Mouse (Mus musculus): ENCODE data around the gene Hba-a1.
"Not testable (repeated sequence)": the region's sequence is repeated elsewhere in the genome, so short reads cannot be mapped to it uniquely, and the experiment has no call there.

Gene Hba-a1

GRCm38 (mm10) chr11:32283091-32283777, at the start of gene Hba-a1:
Hba-a1 (plus strand) TSS chr11:32283511.
- DNase-seq, result not testable (repeated sequence)

- DNase-seq, result no peak
These were observed 49.4 kb upstream of the Hba-a1 start for GRCm38 (mm10) chr11:32233895-32234294.

- no peak for DNase-seq
These were observed 48.4 kb upstream of the Hba-a1 start for GRCm38 (mm10) chr11:32234816-32235485.

- DNase-seq, result peak; percentile 82
These were observed 47.7 kb upstream of the Hba-a1 start for GRCm38 (mm10) chr11:32235646-32236045.

GRCm38 (mm10) chr11:32236132-32236531, 47.2 kb upstream of the Hba-a1 start:
- DNase-seq, result no peak

- DNase-seq, result peak; percentile 65
These were observed 46.5 kb upstream of the Hba-a1 start for GRCm38 (mm10) chr11:32236712-32237410.

GRCm38 (mm10) chr11:32237411-32237795, 45.9 kb upstream of the Hba-a1 start:
- no peak for DNase-seq

- DNase-seq, result peak; percentile 85
These were observed 45.0 kb upstream of the Hba-a1 start for GRCm38 (mm10) chr11:32238093-32238860.

GRCm38 (mm10) chr11:32241391-32241790, 41.9 kb upstream of the Hba-a1 start:
- no peak for DNase-seq

GRCm38 (mm10) chr11:32242209-32242608, 41.1 kb upstream of the Hba-a1 start:
- DNase-seq, result no peak

- no peak for DNase-seq
These were observed 39.9 kb upstream of the Hba-a1 start for GRCm38 (mm10) chr11:32243205-32243955.

- DNase-seq, result no peak
These were observed 39.2 kb upstream of the Hba-a1 start for GRCm38 (mm10) chr11:32244064-32244463.

- DNase-seq, result no peak
These were observed 38.7 kb upstream of the Hba-a1 start for GRCm38 (mm10) chr11:32244617-32245016.

- DNase-seq, result no peak
These were observed 37.7 kb upstream of the Hba-a1 start for GRCm38 (mm10) chr11:32245614-32246013.

GRCm38 (mm10) chr11:32247068-32247467, 36.2 kb upstream of the Hba-a1 start:
- DNase-seq, result no peak

- no peak for DNase-seq
These were observed 35.0 kb upstream of the Hba-a1 start for GRCm38 (mm10) chr11:32248350-32248749.

GRCm38 (mm10) chr11:32250880-32251763, 32.2 kb upstream of the Hba-a1 start:
- DNase-seq, result no peak

- no peak for DNase-seq
These were observed 30.2 kb upstream of the Hba-a1 start for GRCm38 (mm10) chr11:32253121-32253520.

GRCm38 (mm10) chr11:32256146-32256545, 27.2 kb upstream of the Hba-a1 start:
- DNase-seq, result no peak

GRCm38 (mm10) chr11:32256566-32256965, 26.7 kb upstream of the Hba-a1 start:
- no peak for DNase-seq

All from kidney, adult 18-20 months (tissue).